Mouse (Mus musculus): ENCODE measurements around the gene Gm44790.

GRCm38 (mm10) chr6:86433696-86434095, 7.2 kb downstream of the Gm44790 start:
- TF ChIP-seq CTCF (IDR thresholded peaks at IDR 0.05; ENCODE audit: control insufficient read depth, insufficient read depth, low read length) (no peak), POLR2A (IDR thresholded peaks at IDR 0.05; ENCODE audit: borderline replicate concordance, control insufficient read depth, low read depth, low read length) (no peak)

All from bone marrow, adult 2 months (tissue).